Mouse (Mus musculus) stomach, postnatal 0 days (tissue): ENCODE measurements around the gene Acsm4. TPM values are rescaled to one million over a fixed set of nuclear protein-coding genes. Genes with fewer than 3 reads are reported as not detected.

Experiments
- ATAC-seq: fragments of 200-750 bp; cut with Nextera tagmentation; 2 replicates; pipeline ENCODE4 v1.8.0; 2017; ENCODE audit not compliant: low FRiP score, low TSS enrichment
- DNase-seq: peaks from one replicate; pipeline ENCODE4 v3.0.0-alpha.2; 2016; ENCODE audit warnings: low spot score
- H3K27ac ChIP-seq: fragments of 300-500 bp; sonication (generic); replicated peaks from 2 replicates; pipeline ENCODE4 v1.5.1; 2014; ENCODE audit warnings: mild to moderate bottlenecking, control low read depth
- H3K27me3 ChIP-seq: fragments of 300-500 bp; sonication (generic); 2 replicates; pipeline ENCODE4 v1.6.1; 2014; ENCODE audit warnings: low read length; ENCODE audit not compliant: control insufficient read depth, insufficient read depth
- H3K36me3 ChIP-seq: fragments of 300-500 bp; sonication (generic); 2 replicates; pipeline ENCODE4 v1.6.1; 2014; ENCODE audit warnings: low read length, mixed read lengths; ENCODE audit not compliant: control insufficient read depth, insufficient read depth
- H3K4me1 ChIP-seq: fragments of 300-500 bp; sonication (generic); replicated peaks from 2 replicates; pipeline ENCODE4 v1.6.1; 2014; ENCODE audit warnings: antibody characterized with exemption; ENCODE audit not compliant: control insufficient read depth, insufficient read depth
- H3K4me2 ChIP-seq: fragments of 300-500 bp; sonication (generic); replicated peaks from 2 replicates; pipeline ENCODE4 v1.6.1; 2014; ENCODE audit warnings: low read depth, mild to moderate bottlenecking, control low read depth, moderate library complexity
- H3K4me3 ChIP-seq: fragments of 300-500 bp; sonication (generic); 2 replicates; pipeline ENCODE4 v1.5.1; 2014; ENCODE audit warnings: low read depth, low read length, control low read depth
- H3K9ac ChIP-seq: fragments of 300-500 bp; sonication (generic); 2 replicates; pipeline ENCODE4 v1.6.1; 2014; ENCODE audit warnings: mild to moderate bottlenecking, low read length, control low read depth, mixed read lengths
- H3K9me3 ChIP-seq: fragments of 300-500 bp; sonication (generic); 2 replicates; pipeline ENCODE4 v1.6.1; 2016; ENCODE audit warnings: low read length; ENCODE audit not compliant: control insufficient read depth
- CTCF ChIP-seq: IDR thresholded peaks from 2 replicates; pipeline ENCODE4 v1.5.1; 2016; ENCODE audit warnings: antibody characterized with exemption, low read depth, mild to moderate bottlenecking, moderate library complexity
- EP300 ChIP-seq: optimal IDR thresholded peaks from 2 replicates; pipeline ENCODE3; 2016; ENCODE audit warnings: antibody characterized with exemption
- WGBS: fragments of 180-500 bp; shearing (Covaris S2); extraction: QIAGEN DNeasy Blood & Tissue Kit; methylation state at CpG from one replicate; pipeline ENCODE4 v1.1.7; 2014; 5-methylcytosine and 5-hydroxymethylcytosine counted together
- polyA plus RNA-seq: library from polyadenylated mRNA; unstranded; fragments of >200 nt; fragmentation: Nextera tagmentation; extraction: Ambion mirVana; gene quantifications from 2 replicates; pipeline ENCODE4 v1.2.1, GENCODE M21; 2015

The Acsm4 gene
- polyA plus RNA-seq, 1 experiment from 2014 or later, result not detected

- Histone ChIP-seq H3K27ac (no peak overlapping the region), H3K36me3 (no peaks in the 10 kb centered on the region), H3K4me3 (no peak overlapping the region), H3K4me2 (no peak overlapping the region), H3K9ac (no peak overlapping the region), H3K9me3 (no peaks in the 10 kb centered on the region), H3K4me1 (no peaks in the 10 kb centered on the region), H3K27me3 (no peaks in the 10 kb centered on the region)
- 37% methylated on average over 1 of the region's 1 CpGs for WGBS
- TF ChIP-seq EP300, result no peak
- TF ChIP-seq CTCF, result no peak
- ATAC-seq (no peak), DNase-seq (no peak)
These were observed 56.0 kb downstream of the Acsm4 start for GRCm38 (mm10) chr7:119745869-119746268.

GRCm38 (mm10) chr7:119748761-119749160, 58.9 kb downstream of the Acsm4 start:
- no peaks in the 10 kb centered on the region for H3K27me3 ChIP-seq
- TF ChIP-seq CTCF (no peak), EP300 (no peak)
- H3K4me2 ChIP-seq, result no peak overlapping the region
- WGBS, result 63% methylated on average over 1 of the region's 2 CpGs
- H3K9me3 ChIP-seq, result no peaks in the 10 kb centered on the region
- H3K4me3 ChIP-seq, result no peak overlapping the region
- ATAC-seq, result no peak
- no peak overlapping the region for H3K9ac ChIP-seq
- H3K36me3 ChIP-seq, result no peaks in the 10 kb centered on the region
- no peaks in the 10 kb centered on the region for H3K4me1 ChIP-seq
- no peak overlapping the region for H3K27ac ChIP-seq
- no peak for DNase-seq

- Histone ChIP-seq H3K36me3 (no peaks in the 10 kb centered on the region), H3K4me1 (no peaks in the 10 kb centered on the region), H3K9ac (no peak overlapping the region), H3K4me2 (no peak overlapping the region), H3K4me3 (no peak overlapping the region), H3K9me3 (no peaks in the 10 kb centered on the region), H3K27me3 (no peaks in the 10 kb centered on the region), H3K27ac (no peak overlapping the region)
- DNase-seq (no peak), ATAC-seq (no peak)
- WGBS, result 35% methylated on average over 2 of the region's 2 CpGs
- TF ChIP-seq CTCF, result no peak
- TF ChIP-seq EP300, result no peak
These were observed 60.1 kb downstream of the Acsm4 start for GRCm38 (mm10) chr7:119749942-119750341.

- Histone ChIP-seq H3K27me3 (no peaks in the 10 kb centered on the region), H3K4me1 (no peaks in the 10 kb centered on the region), H3K4me2 (no peak overlapping the region), H3K4me3 (no peak overlapping the region), H3K9ac (no peak overlapping the region), H3K36me3 (no peaks in the 10 kb centered on the region), H3K27ac (no peak overlapping the region), H3K9me3 (no peaks in the 10 kb centered on the region)
- DNase-seq (no peak), ATAC-seq (no peak)
- 90% methylated on average over 1 of the region's 1 CpGs for WGBS
- no peak for TF ChIP-seq CTCF
- no peak for TF ChIP-seq EP300
These were observed 63.9 kb downstream of the Acsm4 start for GRCm38 (mm10) chr7:119753696-119754095.

- peak; percentile 85 for ATAC-seq
- peak within 1 kb of the TSS; percentile 17; the same call in 1 of the 2 replicates for H3K4me3 ChIP-seq
- 0 out of 2 replicates have a peak within 1 kb of the TSS, but pooled peaks have one; percentile 24 for H3K27ac ChIP-seq
- H3K4me2 ChIP-seq, result peak within 1 kb of the TSS; percentile 25; the same call in 1 of the 2 replicates
- no peaks in the 10 kb centered on the region for H3K4me1 ChIP-seq
- H3K36me3 ChIP-seq, result no peaks in the 10 kb centered on the region
- no peak for TF ChIP-seq EP300
- TF ChIP-seq CTCF, result no peak
- DNase-seq, result peak; percentile 34
- H3K9me3 ChIP-seq, result no peaks in the 10 kb centered on the region
- H3K9ac ChIP-seq, result 0 out of 2 replicates have a peak within 1 kb of the TSS, but pooled peaks have one; percentile 27
- 26% methylated on average over 11 of the region's 11 CpGs for WGBS
- H3K27me3 ChIP-seq, result no peaks in the 10 kb centered on the region
These were observed 70.7 kb downstream of the Acsm4 start, which contains the start of gene Acsm3 for GRCm38 (mm10) chr7:119760527-119760951. Gene Acsm3 (plus strand): TSS chr7:119760923.

- no peak for TF ChIP-seq EP300
- TF ChIP-seq CTCF, result no peak
- 19% methylated on average over 4 of the region's 4 CpGs for WGBS
- Histone ChIP-seq H3K27me3 (no peaks in the 10 kb centered on the region), H3K4me2 (no peak overlapping the region), H3K9me3 (no peaks in the 10 kb centered on the region), H3K9ac (no peak overlapping the region), H3K4me3 (no peak overlapping the region), H3K4me1 (no peaks in the 10 kb centered on the region), H3K27ac (peak overlapping the region; percentile 61), H3K36me3 (no peaks in the 10 kb centered on the region)
- ATAC-seq, result peak; percentile 74
- DNase-seq, result no peak
These were observed 72.4 kb downstream of the Acsm4 start for GRCm38 (mm10) chr7:119762166-119762697.

Other genes with a start within 250 kb of the Acsm4 start
- 0.05 and 0.07 TPM in 2 replicates for gene Gp2, start 230.7 kb upstream of the Acsm4 start, polyA plus RNA-seq
- gene Umod, start 210.7 kb upstream of the Acsm4 start, polyA plus RNA-seq, result not detected in 2 replicates
- 0.27 and 0.33 TPM in 2 replicates for gene Acsm5, start 170.6 kb upstream of the Acsm4 start, polyA plus RNA-seq
- not detected in 2 replicates for gene Pdilt, start 166.5 kb upstream of the Acsm4 start, polyA plus RNA-seq
- gene Acsm2, start 135.7 kb upstream of the Acsm4 start, polyA plus RNA-seq, result not detected in 2 replicates
- gene Acsm1, start 83.0 kb upstream of the Acsm4 start, polyA plus RNA-seq, result 1.5 and 1.8 TPM in 2 replicates
- 34.2 and 34.4 TPM in 2 replicates for gene Thumpd1, start 30.8 kb downstream of the Acsm4 start, polyA plus RNA-seq
- gene Acsm3, start 70.9 kb downstream of the Acsm4 start, polyA plus RNA-seq, result 9.7 and 10.5 TPM in 2 replicates
- 4.4 and 4.8 TPM in 2 replicates for gene Rexo5, start 104.0 kb downstream of the Acsm4 start, polyA plus RNA-seq
- 6.2 and 6.3 TPM in 2 replicates for gene Eri2, start 104.0 kb downstream of the Acsm4 start, polyA plus RNA-seq
- gene Lyrm1, start 205.8 kb downstream of the Acsm4 start, polyA plus RNA-seq, result 10.7 and 11.2 TPM in 2 replicates
- gene Dcun1d3, start 206.3 kb downstream of the Acsm4 start, polyA plus RNA-seq, result 11.5 and 12.1 TPM in 2 replicates